Mouse (Mus musculus) heart, postnatal 14 days (tissue): ENCODE results near the gene Chac1. TPM values are rescaled to one million over a fixed set of nuclear protein-coding genes. Genes with fewer than 3 reads are reported as not detected.

Experiments used
- DNase-seq, 2 experiments: peaks; one replicate each; pipeline ENCODE4 v3.0.0; 2021 to 2022
- intact Hi-C: fragments of 180-260 bp; cut with DNase I; formaldehyde crosslinking; loops from one replicate; pipeline ENCODE4 v1.15.1; 2025
- total RNA-seq, 2 experiments: library from RNA; stranded (reverse); gene quantifications; 2 replicates each; pipeline ENCODE4 v1.2.3; 2021

The Chac1 gene
- total RNA-seq, 2 experiments from 2014 or later = 12.8 to 13.0 TPM

DNA sequence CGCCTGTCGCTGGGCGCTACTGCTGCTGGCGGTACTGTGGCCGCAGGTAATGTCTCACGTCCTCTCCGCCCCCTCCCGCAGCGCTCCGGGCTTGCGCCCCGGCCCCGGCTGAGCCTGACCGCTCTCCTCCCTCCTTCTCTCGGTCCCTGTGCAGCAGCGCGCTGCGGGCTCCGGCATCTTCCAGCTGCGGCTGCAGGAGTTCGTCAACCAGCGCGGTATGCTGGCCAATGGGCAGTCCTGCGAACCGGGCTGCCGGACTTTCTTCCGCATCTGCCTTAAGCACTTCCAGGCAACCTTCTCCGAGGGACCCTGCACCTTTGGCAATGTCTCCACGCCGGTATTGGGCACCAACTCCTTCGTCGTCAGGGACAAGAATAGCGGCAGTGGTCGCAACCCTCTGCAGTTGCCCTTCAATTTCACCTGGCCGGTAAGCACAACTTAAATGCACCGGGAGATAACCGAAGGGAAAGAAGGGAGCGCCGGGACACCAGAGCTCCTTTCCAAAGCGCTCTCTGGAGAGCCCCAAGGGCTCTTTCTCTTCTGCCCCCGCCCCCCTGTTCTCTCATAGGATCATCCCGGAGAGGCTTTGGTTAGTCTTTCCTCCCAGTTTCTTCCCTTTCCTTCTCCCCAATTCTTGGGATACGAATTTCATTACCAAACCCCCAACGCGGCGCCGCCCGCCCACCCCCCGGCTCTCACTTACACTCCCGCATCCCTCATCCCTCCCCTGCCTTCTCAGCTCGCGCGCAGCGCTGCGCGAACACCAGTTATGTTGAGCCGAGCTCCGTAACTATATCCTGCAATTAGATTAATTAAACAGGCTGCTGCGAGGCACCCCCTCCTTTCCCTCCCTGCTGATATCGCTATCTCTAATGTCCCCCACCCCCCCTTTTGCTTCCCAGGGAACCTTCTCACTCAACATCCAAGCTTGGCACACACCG is 24.6 kb upstream of the Chac1 start:
- intact Hi-C loops = loop anchor here (1.0 kb wide), 2 partner anchors 10 to 26 kb away; no protein-coding TSS in a partner anchor
- peak in 1 of 2 experiments; percentile 39 for DNase-seq

DNA sequence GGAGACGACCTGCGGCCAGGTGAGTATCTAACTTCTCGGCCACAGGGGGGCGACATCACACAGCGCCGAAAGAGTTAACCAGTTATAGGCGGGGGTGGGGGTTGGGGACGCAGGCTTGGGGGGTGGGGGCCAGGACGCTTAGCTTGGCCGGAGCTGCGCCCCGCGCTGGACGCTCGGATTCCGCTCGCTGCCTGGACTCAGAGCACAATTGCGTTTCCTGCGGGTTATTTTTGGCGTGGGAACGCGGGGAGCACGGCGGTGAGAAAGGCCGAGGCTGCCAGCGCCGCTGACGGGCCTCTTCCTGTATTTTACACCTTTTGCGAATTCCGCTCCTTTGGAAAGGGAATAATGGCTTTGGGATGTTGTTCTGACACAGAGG is 23.9 kb upstream of the Chac1 start:
- intact Hi-C loops = loop anchor here (1.0 kb wide), 2 partner anchors 9 to 27 kb away; no protein-coding TSS in a partner anchor
- peak; percentile 74 to 79 for DNase-seq

DNA sequence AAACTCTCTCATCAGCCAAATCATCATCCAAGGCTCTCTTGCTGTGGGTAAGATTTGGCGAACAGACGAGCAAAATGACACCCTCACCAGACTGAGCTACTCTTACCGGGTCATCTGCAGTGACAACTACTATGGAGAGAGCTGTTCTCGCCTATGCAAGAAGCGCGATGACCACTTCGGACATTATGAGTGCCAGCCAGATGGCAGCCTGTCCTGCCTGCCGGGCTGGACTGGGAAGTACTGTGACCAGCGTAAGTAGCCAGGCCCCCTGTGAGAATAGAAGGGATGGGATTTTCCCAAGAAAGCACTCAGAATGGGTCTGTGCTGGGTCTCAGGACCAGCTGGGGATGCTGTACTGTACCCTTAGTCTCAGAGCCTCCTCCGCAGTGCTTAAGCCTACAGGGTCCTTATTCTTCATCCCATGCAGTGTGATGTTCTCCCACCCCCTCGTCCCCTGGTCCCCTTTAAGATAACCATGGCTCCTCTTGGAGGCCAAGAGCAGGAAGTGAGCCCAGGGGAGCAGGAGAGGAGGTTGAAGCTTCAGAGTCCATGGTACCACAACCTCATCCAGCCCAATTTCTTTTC is 23.0 kb upstream of the Chac1 start:
- intact Hi-C loops = loop anchor here (1.0 kb wide), 2 partner anchors 8 to 28 kb away; no protein-coding TSS in a partner anchor

DNA sequence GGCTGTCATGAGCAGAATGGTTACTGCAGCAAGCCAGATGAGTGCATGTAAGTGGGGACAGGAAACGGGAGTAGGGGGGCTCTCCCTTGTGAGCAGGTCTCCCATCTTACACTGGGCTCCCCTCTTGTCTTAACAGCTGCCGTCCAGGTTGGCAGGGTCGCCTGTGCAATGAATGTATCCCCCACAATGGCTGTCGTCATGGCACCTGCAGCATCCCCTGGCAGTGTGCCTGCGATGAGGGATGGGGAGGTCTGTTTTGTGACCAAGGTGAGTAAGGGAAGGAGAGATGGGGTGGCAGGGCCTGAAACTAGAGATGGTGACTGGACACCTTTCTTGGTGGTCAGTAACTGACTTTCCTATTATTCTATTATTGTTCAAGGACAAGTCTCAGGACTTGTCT is 22.5 kb upstream of the Chac1 start:
- intact Hi-C loops = no loop called here
- DNase-seq = no peak

More for the DNA sequence above, 23.0 kb upstream of the Chac1 start:
- DNase-seq = no peak

DNA sequence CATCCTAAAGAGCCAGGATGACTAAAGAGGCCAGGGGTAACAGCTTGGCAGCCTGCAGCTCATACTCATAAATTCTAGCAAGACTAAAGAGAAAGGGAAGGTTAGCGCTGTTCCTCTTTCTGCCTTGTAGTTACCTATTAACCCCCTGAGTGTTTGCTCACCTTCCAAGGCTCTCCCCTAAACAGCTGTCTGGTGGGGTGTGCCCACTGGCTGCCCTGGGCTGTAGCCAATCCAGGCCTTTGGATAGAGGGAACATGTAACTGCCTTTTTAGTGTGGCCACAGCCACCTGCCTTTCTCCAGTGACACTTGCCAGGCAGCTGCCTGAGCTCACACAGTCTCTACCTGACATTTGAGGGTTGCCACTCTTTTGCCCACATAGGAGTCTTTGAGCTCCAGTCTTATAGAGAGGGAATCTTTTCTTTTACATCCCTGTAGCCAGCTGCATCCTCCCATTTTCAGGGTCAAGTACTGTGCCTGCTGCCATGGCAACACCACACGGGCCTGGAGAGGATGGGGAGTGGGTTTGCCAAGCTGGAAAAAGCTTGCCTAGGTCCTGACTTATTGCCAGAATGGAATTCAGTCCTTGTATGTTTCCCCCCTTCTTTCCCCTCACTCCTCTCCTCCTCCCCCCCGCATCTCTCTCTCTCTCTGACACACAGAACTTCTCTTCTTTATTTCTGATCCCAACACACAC is 21.8 kb upstream of the Chac1 start:
- DNase-seq = no peak
- intact Hi-C loops = no loop called here

DNA sequence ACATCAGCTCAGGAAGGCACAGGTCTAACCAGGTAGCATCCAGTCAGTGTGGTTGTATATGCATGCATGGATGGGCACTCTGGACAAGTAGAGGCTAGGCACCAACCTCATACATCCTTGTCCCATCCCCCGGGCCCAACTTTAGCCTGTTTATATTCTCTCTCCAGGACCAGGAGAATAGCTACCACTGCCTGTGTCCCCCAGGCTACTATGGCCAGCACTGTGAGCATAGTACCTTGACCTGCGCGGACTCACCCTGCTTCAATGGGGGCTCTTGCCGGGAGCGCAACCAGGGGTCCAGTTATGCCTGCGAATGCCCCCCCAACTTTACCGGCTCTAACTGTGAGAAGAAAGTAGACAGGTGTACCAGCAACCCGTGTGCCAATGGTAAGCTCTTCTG is 20.2 kb upstream of the Chac1 start:
- intact Hi-C loops = no loop called here
- no peak for DNase-seq

DNA sequence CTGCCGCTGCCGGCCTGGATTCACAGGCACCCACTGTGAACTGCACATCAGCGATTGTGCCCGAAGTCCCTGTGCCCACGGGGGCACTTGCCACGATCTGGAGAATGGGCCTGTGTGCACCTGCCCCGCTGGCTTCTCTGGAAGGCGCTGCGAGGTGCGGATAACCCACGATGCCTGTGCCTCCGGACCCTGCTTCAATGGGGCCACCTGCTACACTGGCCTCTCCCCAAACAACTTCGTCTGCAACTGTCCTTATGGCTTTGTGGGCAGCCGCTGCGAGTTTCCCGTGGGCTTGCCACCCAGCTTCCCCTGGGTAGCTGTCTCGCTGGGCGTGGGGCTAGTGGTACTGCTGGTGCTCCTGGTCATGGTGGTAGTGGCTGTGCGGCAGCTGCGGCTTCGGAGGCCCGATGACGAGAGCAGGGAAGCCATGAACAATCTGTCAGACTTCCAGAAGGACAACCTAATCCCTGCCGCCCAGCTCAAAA is 18.8 kb upstream of the Chac1 start:
- intact Hi-C loops = no loop called here
- no peak for DNase-seq

DNA sequence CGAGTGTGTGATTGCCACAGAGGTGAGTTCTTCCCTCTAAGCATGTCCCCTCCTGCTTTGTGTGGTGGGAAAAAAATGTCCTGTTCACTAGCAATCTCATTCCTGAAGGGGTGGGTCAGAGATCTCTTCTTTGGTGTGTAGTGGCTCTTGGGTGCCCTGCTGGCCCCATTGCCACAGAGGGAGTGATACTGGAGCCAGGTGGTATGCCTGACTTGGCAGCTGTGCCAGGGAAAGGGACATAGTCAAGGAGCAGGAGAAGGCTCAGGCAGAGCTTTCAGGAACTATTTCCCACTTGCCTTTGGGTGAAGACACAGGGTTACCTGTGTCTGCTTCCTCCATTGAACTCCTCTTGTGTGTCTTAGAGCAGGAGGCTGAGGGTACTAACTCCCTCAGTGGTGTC is 16.9 kb upstream of the Chac1 start:
- intact Hi-C loops = no loop called here
- no peak for DNase-seq

DNA sequence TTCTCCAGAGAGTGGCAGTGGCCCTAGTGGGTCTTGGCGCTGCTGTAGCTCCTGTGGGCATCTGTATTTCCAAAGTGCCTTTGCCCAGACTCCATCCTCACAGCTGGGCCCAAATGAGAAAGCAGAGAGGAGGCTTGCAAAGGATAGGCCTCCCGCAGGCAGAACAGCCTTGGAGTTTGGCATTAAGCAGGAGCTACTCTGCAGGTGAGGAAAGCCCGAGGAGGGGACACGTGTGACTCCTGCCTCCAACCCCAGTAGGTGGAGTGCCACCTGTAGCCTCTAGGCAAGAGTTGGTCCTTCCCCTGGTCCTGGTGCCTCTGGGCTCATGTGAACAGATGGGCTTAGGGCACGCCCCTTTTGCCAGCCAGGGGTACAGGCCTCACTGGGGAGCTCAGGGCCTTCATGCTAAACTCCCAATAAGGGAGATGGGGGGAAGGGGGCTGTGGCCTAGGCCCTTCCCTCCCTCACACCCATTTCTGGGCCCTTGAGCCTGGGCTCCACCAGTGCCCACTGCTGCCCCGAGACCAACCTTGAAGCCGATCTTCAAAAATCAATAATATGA is 16.0 kb upstream of the Chac1 start:
- intact Hi-C loops = no loop called here
- no peak for DNase-seq

DNA sequence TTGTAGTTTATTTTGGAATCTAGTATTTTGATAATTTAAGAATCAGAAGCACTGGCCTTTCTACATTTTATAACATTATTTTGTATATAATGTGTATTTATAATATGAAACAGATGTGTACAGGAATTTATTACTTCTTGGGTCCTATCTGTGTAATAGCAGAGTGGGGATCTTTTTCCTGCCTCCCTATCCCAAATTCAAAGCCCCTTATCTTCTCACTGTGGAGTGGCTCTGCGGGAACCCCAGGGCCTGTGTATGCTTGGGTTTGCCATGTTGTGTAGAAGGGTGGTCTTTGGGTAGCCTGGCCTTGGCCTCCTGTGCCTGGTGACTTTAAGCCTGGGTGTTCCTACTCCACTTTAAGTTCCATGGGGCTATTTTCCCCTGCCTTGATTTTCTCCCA is 15.5 kb upstream of the Chac1 start:
- DNase-seq = no peak
- intact Hi-C loops = no loop called here

DNA sequence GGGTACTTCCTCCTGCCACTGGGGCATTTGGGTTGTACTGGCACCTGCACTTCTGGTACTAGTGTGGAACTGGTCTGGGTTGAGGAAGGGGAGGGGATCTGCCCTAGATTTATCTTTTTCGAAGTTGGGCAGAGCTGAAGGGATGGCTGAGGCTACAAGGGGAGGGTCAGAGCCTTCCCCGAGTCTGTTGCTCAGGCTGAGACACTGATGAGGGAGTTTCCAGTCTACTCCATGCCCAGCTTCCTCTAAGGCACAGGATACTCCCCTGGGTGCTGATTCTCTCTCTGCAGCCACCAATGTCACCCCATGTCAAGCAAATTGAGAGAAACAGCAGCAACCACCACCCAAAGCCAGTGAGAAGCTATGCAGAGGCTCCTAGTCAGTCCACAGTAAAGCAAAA is 15.0 kb upstream of the Chac1 start:
- DNase-seq = no peak
- intact Hi-C loops = loop anchor here (1.0 kb wide), 1 partner anchor 9 kb away; no protein-coding TSS in a partner anchor

DNA sequence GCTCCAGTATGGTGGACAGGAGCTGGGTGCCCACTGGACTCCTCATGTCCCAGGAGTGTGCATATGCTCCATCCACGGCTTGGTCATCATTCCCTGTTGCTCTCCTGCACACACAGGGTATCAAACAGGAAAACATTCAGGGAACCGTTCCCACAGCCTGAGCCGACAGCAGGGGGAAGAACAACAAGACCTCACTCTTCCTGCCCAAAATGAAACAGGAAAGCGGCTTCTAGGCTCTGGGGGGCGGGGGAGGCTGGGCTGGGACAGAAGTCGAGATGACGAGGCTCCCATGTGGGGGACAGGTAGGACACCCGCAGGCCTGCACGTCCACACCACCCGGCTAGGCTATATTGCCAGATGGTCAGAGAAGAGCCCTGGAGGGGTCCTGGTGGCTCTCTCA is 14.6 kb upstream of the Chac1 start:
- intact Hi-C loops = loop anchor here (1.0 kb wide), 1 partner anchor 9 kb away; no protein-coding TSS in a partner anchor
- peak in 1 of 2 experiments; percentile 47 for DNase-seq

DNA sequence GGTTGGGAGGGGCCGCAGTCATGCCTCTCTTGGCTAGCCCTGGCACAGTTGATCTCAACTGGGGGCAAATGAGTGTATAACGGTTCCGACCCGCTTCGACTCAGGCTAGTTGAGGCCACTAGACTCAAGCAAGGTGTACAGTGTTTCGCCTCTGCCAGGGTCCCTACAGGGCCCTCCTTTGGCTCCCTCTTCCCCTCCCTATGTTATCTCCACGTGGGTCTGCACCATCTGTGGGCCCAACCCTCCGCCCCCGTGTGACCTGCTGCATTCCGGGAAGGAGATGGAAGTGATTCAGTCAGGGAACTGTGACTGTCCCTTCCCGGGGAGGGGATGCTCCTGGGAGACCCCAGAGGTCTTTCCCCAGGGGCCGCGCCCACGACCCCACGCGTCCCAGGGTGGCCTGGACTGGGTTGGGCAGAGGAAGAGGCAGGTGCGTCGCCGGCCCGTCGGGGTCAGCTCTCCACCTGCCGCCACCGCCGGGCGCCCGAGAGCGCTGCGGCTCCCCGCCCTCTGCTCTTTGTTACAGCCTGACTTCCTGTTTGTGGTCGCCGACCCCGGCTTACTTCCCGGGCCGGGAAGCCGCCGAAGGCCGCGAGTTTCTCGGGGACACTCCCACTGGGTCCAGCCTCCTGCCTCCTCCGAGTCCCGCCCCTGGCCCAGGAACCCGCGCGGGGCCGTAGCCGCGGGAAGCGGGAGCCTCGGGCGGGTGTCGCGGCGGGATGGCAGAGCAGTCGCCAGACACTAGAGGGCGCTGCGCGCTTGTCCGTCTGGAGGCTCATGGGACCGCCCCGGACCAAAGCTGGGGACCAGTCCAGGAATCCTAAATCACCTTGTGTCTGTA is 13.4 kb upstream of the Chac1 start:
- intact Hi-C loops = loop anchor here (1.0 kb wide), 2 partner anchors 37 to 77 kb away; no protein-coding TSS in a partner anchor
- peak; percentile 96 to 97 for DNase-seq

DNA sequence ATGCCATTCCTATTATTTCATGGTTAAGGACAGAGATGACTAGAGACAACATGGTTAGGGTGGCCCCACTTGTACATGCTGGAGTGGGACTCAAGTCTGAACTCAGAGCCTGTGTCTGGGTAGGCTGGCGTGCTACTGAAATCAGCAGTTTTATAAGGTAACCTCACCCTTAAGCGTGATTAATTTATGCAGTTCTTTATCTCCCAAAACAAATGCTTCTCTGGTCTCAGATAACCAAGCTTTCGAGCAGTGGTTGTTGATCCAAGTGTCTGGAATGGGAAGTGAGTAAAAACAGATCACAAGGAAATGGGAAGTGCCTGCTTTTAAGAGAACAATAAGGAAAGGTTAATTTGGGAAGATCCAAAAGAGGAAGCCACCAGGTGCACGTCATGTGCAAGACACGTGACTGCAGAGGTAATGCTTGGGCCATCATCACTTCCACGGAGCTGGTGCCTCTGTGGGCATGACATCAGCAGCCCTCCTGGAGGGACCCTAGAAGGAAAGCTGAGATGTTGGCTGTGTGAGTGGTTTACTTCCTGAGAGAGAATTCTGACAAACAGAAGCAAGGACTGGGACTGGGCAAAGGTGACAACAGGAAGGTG is 6.4 kb upstream of the Chac1 start:
- intact Hi-C loops = no loop called here
- no peak for DNase-seq

DNA sequence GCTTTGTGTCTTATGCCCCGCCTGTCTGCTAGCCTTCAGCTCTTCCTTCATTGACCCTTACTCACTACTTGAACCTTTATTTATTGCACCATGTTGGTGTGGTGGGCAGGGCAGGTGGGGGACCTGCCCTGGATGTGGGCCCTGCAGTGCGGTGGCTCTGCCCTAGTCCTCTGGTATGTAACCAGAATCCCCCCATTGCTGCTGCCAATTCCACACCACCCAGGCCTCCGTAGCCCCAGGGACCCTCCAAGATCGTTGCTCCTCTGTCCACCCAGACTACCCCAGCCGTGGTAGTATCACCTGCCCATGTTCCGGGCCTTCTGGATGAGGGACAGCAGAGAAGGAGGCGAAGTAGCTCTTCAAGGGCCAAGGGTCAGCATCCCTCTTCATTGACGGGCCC is 2.7 kb downstream of the Chac1 start:
- DNase-seq = no peak
- intact Hi-C loops = no loop called here

DNA sequence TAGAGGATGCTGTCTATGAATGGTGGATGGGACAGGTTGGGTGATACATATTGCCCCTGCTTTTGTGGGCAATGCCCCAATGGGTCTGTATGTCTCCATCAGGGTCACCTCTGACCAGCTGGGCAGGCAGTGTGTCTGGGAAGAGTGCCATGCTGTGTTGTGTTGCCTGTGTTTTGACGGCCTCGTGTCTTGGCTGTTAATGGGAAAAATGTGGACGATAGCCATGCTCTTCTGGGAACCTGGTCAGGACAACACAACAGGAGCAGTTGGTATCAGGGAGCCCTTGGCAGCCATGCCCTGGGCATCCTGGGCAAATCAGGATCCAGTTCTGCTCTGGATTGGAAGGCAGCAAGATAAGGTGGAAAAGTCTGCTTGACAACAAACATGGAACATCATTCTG is 4.1 kb downstream of the Chac1 start:
- peak; percentile 66 to 80 for DNase-seq
- intact Hi-C loops = no loop called here

DNA sequence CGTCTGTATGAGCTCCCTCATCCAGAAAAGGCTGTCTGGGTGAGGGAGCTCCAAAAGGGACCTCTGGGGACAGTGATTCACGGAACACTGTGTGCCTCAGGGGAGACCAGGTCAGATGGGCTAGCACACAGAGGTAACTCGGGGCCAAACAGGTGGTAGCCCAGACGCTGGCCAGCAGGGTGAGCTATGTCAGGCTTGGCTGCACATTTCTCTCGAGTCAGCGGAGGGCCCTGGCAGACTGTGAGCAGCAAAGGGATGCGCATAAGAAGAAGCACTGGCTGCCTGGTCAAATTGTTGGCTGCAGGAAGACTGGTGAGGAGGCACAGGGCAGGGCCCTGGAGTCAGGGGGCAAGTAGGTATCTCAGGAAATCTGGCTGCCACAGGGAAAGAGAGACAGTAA is 4.6 kb downstream of the Chac1 start:
- intact Hi-C loops = no loop called here
- peak; percentile 70 to 77 for DNase-seq

DNA sequence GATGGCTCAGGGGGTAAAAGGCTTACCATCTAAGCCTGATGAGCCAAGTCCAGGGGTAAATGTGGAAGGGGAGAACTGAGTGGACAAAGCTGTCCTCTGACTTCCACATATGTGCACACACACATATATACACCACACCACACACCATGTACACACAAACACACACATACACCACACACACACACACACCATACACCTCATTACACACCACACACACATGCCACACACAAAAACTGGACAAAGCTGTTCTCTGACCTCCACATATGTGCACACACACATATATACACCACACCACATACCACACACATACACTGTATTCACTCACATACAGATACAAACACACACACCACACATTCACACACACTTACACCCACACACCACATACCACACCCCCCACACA is 5.3 kb downstream of the Chac1 start:
- intact Hi-C loops = no loop called here
- DNase-seq = no peak

DNA sequence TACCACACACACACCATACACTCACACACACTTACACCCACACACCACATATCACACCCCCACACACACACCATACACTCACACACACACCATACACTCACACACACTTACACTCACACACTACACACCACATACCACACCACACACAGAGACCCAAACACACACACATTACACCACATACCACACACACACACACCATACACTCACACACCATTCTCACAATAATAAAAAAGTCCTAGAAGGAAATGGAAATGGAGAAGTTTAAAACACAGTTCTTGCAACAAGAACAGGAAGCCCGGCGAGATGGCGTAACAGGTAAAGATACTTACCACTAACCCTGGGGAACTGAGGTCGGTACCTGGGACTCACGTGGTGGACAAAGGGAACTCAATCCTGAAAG is 5.8 kb downstream of the Chac1 start:
- no peak for DNase-seq
- intact Hi-C loops = no loop called here
